Mouse (Mus musculus) left cerebral cortex, adult 18-20 months (tissue): ENCODE data around the gene Acp6. TPM values are rescaled to one million over a fixed set of nuclear protein-coding genes. Genes with fewer than 3 reads are reported as not detected.
A peak's percentile ranks its signal among the peaks of the same experiment; 100 is the strongest.

Experiments used
- DNase-seq, 2 experiments: peaks; one replicate each; pipeline ENCODE4 v3.0.0; 2021 to 2022; ENCODE audit warnings: low spot score in 2 of 2, mixed read lengths in 1 of 2
- total RNA-seq, 2 experiments: library from RNA; stranded (reverse); gene quantifications; 2 replicates each; pipeline ENCODE4 v1.2.3; 2021

Gene Acp6
- total RNA-seq, 2 experiments from 2014 or later = 23.4 to 33.5 TPM

DNA sequence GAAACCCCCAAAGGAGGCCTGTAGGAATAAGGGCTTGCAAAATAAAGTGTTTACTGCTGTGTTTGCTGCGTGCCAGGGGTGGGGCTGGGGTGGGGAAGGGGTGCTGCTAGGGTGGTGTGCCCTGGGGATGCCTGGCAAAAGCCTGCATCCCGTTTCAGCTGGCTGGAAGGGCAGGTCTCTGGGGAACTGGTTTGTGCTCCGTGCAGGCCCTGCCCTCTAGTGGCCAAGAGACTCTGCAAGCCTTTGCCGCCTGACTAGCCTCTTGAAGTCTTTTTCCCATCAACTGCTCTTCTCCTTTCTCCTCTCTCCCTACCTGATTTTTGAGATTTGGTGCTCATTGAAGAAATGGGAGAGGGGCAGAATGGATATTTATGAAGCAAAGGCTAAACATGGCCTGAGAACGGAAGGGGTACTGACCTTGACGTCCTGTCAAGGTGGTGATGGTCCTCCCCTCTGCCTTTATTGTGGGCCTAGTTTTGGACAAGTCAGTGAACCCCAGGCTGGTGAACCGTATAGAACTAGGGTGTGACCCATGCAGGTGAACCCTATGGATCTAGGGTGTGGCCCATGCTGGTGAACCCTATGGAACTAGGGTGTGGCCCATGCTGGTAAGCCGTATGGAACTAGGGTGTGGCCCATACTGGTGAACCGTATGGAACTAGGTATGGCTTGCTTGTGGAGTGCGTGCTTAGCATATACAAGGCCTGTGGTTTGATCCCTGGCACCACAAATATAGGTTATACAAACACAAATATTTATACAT is 26.7 kb downstream of the Acp6 start:
- peak; percentile 77 to 79 for DNase-seq

- DNase-seq = no peak
These were observed 38.0 kb downstream of the Acp6 start for GRCm38 (mm10) chr3:97196571-97196970.

GRCm38 (mm10) chr3:97199261-97199660 is 40.7 kb downstream of the Acp6 start:
- DNase-seq = no peak

GRCm38 (mm10) chr3:97201943-97202342 is 43.4 kb downstream of the Acp6 start:
- peak; percentile 49 to 65 for DNase-seq

GRCm38 (mm10) chr3:97203880-97204279 is 45.3 kb downstream of the Acp6 start:
- DNase-seq = no peak

DNA sequence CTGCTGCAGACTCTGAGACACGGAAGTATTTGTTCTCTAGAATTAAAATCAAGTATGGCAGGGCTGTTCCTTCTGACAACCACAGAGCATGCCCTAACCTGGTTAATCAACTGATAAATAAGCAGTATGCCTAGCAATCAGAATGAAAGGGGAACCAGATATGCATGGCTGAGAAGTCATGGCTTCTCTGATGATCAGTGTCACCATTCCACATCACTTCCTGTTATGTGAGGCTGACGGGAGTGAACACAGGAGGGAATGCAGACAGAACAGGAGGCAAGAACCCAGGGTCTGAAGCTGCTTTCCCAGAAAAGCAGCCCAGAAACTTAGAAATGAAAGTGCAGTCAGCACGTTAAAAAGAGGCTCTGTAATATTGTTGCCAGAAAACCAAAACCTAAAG is 47.9 kb downstream of the Acp6 start:
- DNase-seq = no peak

DNA sequence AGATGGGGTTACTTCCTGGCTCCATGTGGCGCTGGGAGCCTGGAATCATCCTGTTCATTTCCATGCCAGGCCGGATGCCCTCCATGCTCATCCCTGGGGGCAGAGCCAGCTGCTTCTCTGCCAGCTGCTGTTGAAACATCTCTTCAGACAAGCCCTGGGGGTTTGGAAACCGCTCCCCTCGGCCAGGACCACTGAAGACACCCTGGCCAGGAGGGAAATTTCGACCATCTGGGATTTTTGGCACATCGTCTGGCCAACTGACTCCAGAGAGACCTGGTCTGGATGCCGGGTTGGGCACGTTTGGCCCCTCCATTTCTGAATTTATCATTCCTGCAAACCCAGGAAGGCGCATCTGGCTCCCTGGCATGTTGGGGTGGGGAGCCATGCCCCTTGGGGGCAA is 50.8 kb downstream of the Acp6 start:
- no peak for DNase-seq

- no peak for DNase-seq
These were observed 52.6 kb downstream of the Acp6 start for GRCm38 (mm10) chr3:97211177-97211576.

GRCm38 (mm10) chr3:97213871-97214270 is 55.3 kb downstream of the Acp6 start:
- DNase-seq = no peak

DNA sequence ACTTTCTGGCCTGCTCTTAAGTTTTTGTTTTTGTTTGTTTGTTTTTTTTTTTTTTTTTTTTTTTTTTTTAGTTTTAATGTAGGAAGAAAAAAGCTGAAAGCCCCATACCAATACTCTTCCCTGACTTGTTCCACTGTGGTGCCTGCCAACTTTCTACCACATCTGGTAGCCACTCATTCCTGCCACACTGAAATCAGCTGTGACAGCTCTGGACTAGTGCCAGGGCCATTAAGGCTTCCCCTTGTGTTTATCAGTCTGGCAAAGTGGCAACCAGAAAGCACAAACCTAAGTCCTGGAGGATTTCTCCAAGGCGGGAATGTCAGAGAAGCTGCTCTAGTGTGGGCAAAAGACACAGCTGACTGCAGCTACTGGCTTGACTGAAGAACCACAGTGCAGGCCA is 55.9 kb downstream of the Acp6 start:
- DNase-seq = no peak

DNA sequence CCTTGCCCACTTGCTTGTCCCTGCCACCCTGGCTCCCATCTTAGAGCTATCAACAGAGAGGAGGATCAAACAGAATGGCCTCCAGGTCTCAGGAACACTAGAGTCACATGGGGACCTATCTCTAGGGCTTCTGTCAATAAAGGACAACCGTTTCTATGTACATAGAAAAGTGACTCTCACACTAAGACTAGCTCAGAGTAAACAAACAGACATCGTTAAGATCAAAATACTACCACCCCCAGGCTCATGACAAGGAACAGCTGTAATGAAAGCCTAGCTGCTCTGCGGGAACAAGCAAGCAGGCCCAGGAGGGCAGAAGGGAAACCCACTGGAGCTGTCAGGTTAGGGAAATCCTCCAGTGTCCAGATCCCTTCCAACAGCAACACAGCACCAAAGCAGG is 56.9 kb downstream of the Acp6 start:
- no peak for DNase-seq

- DNase-seq = no peak
These were observed 64.7 kb downstream of the Acp6 start for GRCm38 (mm10) chr3:97223261-97223660.

GRCm38 (mm10) chr3:97225231-97225630 is 66.7 kb downstream of the Acp6 start:
- no peak for DNase-seq

DNA sequence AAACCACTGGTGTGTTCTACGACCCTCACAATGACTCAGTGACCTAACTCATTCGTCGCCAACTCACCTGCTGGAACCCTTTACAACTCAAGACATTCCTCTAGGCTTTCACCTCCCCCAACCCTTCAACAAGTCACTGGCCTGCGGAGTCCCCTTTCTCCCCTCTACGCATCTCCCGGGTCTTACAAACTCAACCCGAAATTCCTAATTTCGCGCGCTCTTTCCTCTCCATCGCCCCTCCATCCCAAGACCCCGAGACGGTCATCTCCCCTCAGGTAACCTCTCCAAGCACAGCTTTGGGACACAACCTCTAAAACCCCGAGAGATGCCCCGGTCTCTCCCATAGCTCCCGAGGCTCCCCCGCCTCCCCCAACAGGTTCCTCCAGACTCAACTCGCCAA is 68.1 kb downstream of the Acp6 start:
- DNase-seq = no peak

Other genes with a start within 250 kb of the Acp6 start
- gene Gja8, start 232.8 kb upstream of the Acp6 start, total RNA-seq = not detected
- gene Bcl9, start 139.1 kb downstream of the Acp6 start, total RNA-seq = 10 to 100 TPM; 52.1 to 58.1 TPM